Mouse (Mus musculus) forebrain, embryonic 14.5 days (tissue): ENCODE data around the gene Atp13a3. TPM values are rescaled to one million over a fixed set of nuclear protein-coding genes. Genes with fewer than 3 reads are reported as not detected.

ENCODE experiments used
- ATAC-seq: fragments of 200-750 bp; cut with Nextera tagmentation; 2 replicates; pipeline ENCODE4 v1.8.0; 2017; ENCODE audit warnings: mild to moderate bottlenecking, moderate library complexity
- DNase-seq: peaks from one replicate; pipeline ENCODE4 v3.0.0-alpha.2; 2015; ENCODE audit warnings: low spot score
- H3K27ac ChIP-seq: fragments of 300-500 bp; sonication (generic); 2 replicates; pipeline ENCODE4 v1.5.1; 2014; ENCODE audit warnings: low read depth, mild to moderate bottlenecking, control low read depth, low read length, moderate library complexity
- H3K27me3 ChIP-seq: fragments of 300-500 bp; sonication (generic); replicated peaks from 2 replicates; pipeline ENCODE4 v1.6.1; 2014; ENCODE audit warnings: low read length, control low read depth, mixed read lengths; ENCODE audit not compliant: control insufficient read depth, insufficient read depth
- H3K36me3 ChIP-seq: fragments of 300-500 bp; sonication (generic); 2 replicates; pipeline ENCODE4 v1.6.1; 2014; ENCODE audit warnings: low read length, control low read depth; ENCODE audit not compliant: control insufficient read depth, insufficient read depth
- H3K4me1 ChIP-seq: fragments of 300-500 bp; sonication (generic); 2 replicates; pipeline ENCODE4 v1.6.1; 2014; ENCODE audit warnings: antibody characterized with exemption, low read length, control low read depth; ENCODE audit not compliant: control insufficient read depth, insufficient read depth
- H3K4me2 ChIP-seq: fragments of 300-500 bp; sonication (generic); 2 replicates; pipeline ENCODE4 v1.6.1; 2014; ENCODE audit warnings: mild to moderate bottlenecking, control low read depth, low read length
- H3K4me3 ChIP-seq: fragments of 300-500 bp; sonication (generic); 2 replicates; pipeline ENCODE4 v1.5.1; 2014; ENCODE audit warnings: low read depth, low read length, control low read depth
- H3K9ac ChIP-seq: fragments of 300-500 bp; sonication (generic); 2 replicates; pipeline ENCODE4 v1.6.1; 2014; ENCODE audit warnings: mild to moderate bottlenecking, low read length, control low read depth, moderate library complexity
- H3K9me3 ChIP-seq: fragments of 300-500 bp; sonication (generic); replicated peaks from 2 replicates; pipeline ENCODE4 v1.6.1; 2016; ENCODE audit warnings: low read length, control low read depth, mixed read lengths; ENCODE audit not compliant: control insufficient read depth
- WGBS: fragments of 180-500 bp; shearing (Covaris S2); extraction: QIAGEN DNeasy Blood & Tissue Kit; methylation state at CpG from one replicate; pipeline ENCODE4 v1.1.7; 2014; 5-methylcytosine and 5-hydroxymethylcytosine counted together
- polyA plus RNA-seq: library from polyadenylated mRNA; unstranded; fragments of >200 nt; fragmentation: Nextera tagmentation; extraction: Ambion mirVana; gene quantifications from 2 replicates; pipeline ENCODE4 v1.2.1, GENCODE M21; 2014

Atp13a3 gene
- polyA plus RNA-seq, 1 experiment from 2014 or later: 7.3 TPM

DNA sequence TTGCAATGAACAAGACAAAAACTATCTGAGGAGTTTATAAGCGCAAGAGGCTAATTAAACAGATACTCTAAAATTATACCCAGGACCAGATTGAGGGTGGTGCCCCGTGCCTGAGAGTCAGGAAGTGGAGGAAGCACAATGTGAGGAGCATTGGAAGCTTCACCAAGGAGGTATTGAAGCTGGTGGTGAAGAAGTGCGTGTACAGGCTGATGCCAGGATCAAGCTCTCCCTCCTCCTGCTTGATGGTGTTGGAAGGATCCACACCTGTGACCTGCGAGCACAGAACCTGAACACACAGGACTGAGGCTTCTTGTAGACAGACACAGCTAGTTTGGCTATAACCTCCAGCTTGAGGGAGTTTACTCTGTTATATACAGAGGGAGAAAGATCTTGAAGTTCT, 99.7 kb downstream of the Atp13a3 start:
- no peak for DNase-seq
- H3K36me3 ChIP-seq: no peaks in the 10 kb centered on the region
- no peak for ATAC-seq
- H3K9ac ChIP-seq: no peak overlapping the region
- H3K4me2 ChIP-seq: no peak overlapping the region
- H3K4me1 ChIP-seq: peaks cover 13% of the 10 kb centered on the region
- H3K4me3 ChIP-seq: no peak overlapping the region
- no peaks in the 10 kb centered on the region for H3K9me3 ChIP-seq
- H3K27me3 ChIP-seq: peaks cover 48% of the 10 kb centered on the region
- H3K27ac ChIP-seq: no peak overlapping the region
- WGBS: 91% methylated on average over 4 of the region's 4 CpGs

GRCm38 (mm10) chr16:30304236-30304635, 101.5 kb downstream of the Atp13a3 start:
- no peak overlapping the region for H3K4me2 ChIP-seq
- no peaks in the 10 kb centered on the region for H3K36me3 ChIP-seq
- WGBS: 86% methylated on average over 5 of the region's 5 CpGs
- no peak overlapping the region for H3K9ac ChIP-seq
- no peaks in the 10 kb centered on the region for H3K9me3 ChIP-seq
- H3K27me3 ChIP-seq: peaks cover 31% of the 10 kb centered on the region
- DNase-seq: no peak
- no peak for ATAC-seq
- H3K27ac ChIP-seq: no peak overlapping the region
- H3K4me1 ChIP-seq: peaks cover 8% of the 10 kb centered on the region
- no peak overlapping the region for H3K4me3 ChIP-seq

DNA sequence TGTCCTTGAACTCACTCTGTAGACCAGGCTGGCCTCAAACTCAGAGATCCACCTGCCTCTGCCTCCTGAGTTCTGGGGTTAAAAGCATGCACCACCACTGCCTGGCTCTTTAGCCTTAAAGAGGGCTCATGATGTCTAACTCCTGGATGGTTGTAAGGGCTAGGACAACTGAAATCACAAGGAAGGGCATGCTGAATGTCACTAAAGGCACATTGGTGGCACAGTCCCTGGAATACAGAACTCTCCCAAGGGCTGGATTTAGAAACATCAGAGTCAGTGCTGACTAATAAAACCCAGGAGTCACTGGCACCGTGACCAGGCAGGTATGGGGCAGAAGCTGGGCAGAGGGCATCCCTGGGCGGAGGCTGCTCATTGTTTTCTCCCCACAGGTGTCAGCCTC, 102.4 kb downstream of the Atp13a3 start:
- no peak for ATAC-seq
- H3K36me3 ChIP-seq: no peaks in the 10 kb centered on the region
- H3K9ac ChIP-seq: no peak overlapping the region
- H3K4me2 ChIP-seq: no peak overlapping the region
- DNase-seq: no peak
- no peaks in the 10 kb centered on the region for H3K9me3 ChIP-seq
- H3K27ac ChIP-seq: no peak overlapping the region
- 82% methylated on average over 2 of the region's 2 CpGs for WGBS
- H3K27me3 ChIP-seq: peaks cover 23% of the 10 kb centered on the region; the same call in 1 of the 2 replicates
- H3K4me1 ChIP-seq: peaks cover 3% of the 10 kb centered on the region
- H3K4me3 ChIP-seq: no peak overlapping the region

DNA sequence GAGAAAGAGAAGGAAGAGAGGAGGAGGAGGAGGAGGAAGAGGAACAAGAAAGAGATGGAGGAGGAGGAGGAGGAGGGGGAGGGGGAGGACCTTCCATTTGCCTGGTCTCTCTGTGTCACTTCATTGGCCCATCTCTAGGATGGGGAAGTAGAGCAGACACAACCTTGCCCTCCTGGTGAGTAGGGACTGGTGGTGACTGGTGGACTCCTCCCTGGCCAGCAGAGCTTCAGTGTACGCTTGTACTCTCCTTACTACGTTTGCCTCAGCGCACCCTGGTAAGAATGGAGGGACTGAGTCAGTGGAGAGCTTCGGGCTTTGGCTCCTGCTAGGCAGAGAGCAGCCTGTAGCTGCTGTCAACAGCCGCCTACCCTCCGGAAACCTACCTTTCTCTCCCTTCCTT, 103.1 kb downstream of the Atp13a3 start:
- no peak for ATAC-seq

DNA sequence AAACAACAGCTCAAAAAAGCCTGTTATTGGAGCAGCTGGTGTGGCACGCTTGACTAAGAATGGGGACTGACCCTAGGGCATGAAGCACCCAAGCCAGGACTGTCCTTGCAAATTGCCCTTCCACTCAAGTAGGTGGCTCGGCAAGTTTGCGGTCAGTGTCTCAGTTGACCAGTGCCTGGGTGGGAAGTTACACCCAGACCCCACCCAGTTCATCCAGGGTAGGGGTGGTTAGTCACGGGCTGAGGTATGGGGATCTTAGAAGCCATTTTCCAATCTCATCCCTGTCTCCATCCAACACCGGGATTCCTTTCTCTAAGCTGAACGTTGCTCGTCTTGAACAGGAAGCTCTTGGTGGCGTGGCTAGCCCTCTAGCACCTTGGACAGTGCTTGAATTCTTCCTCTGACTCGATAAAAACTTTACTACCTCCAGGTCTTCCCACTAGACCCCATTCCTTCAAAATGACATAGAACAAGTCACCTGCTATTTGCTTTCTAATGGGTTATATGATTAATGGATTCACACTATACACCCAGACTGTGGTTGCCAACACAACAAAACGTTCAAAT, 106.0 kb downstream of the Atp13a3 start:
- Histone ChIP-seq H3K27me3 (0 out of 2 replicates have a peak, but pooled peaks cover 2% of the 10 kb centered on the region), H3K4me2 (no peak overlapping the region), H3K36me3 (no peaks in the 10 kb centered on the region), H3K9ac (no peak overlapping the region), H3K4me3 (no peak overlapping the region), H3K4me1 (no peaks in the 10 kb centered on the region), H3K9me3 (no peaks in the 10 kb centered on the region), H3K27ac (no peak overlapping the region)
- DNase-seq (no peak), ATAC-seq (no peak)
- 77% methylated on average over 10 of the region's 10 CpGs for WGBS

More for the DNA sequence above, 103.1 kb downstream of the Atp13a3 start:
- Histone ChIP-seq H3K27ac (no peak overlapping the region), H3K9ac (no peak overlapping the region), H3K4me2 (no peak overlapping the region), H3K36me3 (no peaks in the 10 kb centered on the region), H3K27me3 (peaks cover 16% of the 10 kb centered on the region; the same call in 1 of the 2 replicates), H3K4me1 (no peaks in the 10 kb centered on the region), H3K9me3 (no peaks in the 10 kb centered on the region), H3K4me3 (no peak overlapping the region)
- DNase-seq: no peak
- 85% methylated on average over 6 of the region's 6 CpGs for WGBS

GRCm38 (mm10) chr16:30297450-30297849, 108.3 kb downstream of the Atp13a3 start:
- no peak overlapping the region for H3K9ac ChIP-seq
- ATAC-seq (no peak), DNase-seq (no peak)
- WGBS: 81% methylated on average over 7 of the region's 7 CpGs
- no peaks in the 10 kb centered on the region for H3K4me1 ChIP-seq
- no peak overlapping the region for H3K27ac ChIP-seq
- H3K36me3 ChIP-seq: no peaks in the 10 kb centered on the region
- H3K4me3 ChIP-seq: no peak overlapping the region
- H3K27me3 ChIP-seq: no peaks in the 10 kb centered on the region
- no peaks in the 10 kb centered on the region for H3K9me3 ChIP-seq
- H3K4me2 ChIP-seq: no peak overlapping the region

- ATAC-seq: no peak
- Histone ChIP-seq H3K4me1 (no peaks in the 10 kb centered on the region), H3K4me3 (no peak overlapping the region), H3K9ac (no peak overlapping the region), H3K27ac (no peak overlapping the region), H3K27me3 (no peaks in the 10 kb centered on the region), H3K9me3 (no peaks in the 10 kb centered on the region), H3K36me3 (no peaks in the 10 kb centered on the region), H3K4me2 (no peak overlapping the region)
- no peak for DNase-seq
- WGBS: 89% methylated on average over 11 of the region's 11 CpGs
Measured at GRCm38 (mm10) chr16:30296601-30297275, 109.0 kb downstream of the Atp13a3 start.

- DNase-seq: no peak
- no peak for ATAC-seq
- Histone ChIP-seq H3K36me3 (no peaks in the 10 kb centered on the region), H3K4me1 (no peaks in the 10 kb centered on the region), H3K4me3 (no peak overlapping the region), H3K27ac (no peak overlapping the region), H3K27me3 (no peaks in the 10 kb centered on the region), H3K9me3 (no peaks in the 10 kb centered on the region), H3K9ac (no peak overlapping the region), H3K4me2 (no peak overlapping the region)
- WGBS: 90% methylated on average over 7 of the region's 7 CpGs
Measured at GRCm38 (mm10) chr16:30295106-30295505, 110.7 kb downstream of the Atp13a3 start.

GRCm38 (mm10) chr16:30290436-30290835, 115.3 kb downstream of the Atp13a3 start:
- Histone ChIP-seq H3K4me3 (no peak overlapping the region), H3K4me1 (no peaks in the 10 kb centered on the region), H3K36me3 (no peaks in the 10 kb centered on the region), H3K9ac (no peak overlapping the region), H3K4me2 (no peak overlapping the region), H3K27me3 (no peaks in the 10 kb centered on the region), H3K9me3 (no peaks in the 10 kb centered on the region), H3K27ac (no peak overlapping the region)
- DNase-seq (no peak), ATAC-seq (no peak)
- 77% methylated on average over 6 of the region's 6 CpGs for WGBS
